Mouse (Mus musculus) embryonic fibroblast, embryonic 13.5 days (primary cell): ENCODE results near the gene Aire. TPM values are rescaled to one million over a fixed set of nuclear protein-coding genes. Genes with fewer than 3 reads are reported as not detected.

ENCODE experiments used
- H3K27ac ChIP-seq: 2 replicates; pipeline ENCODE4 v1.5.1; 2012; ENCODE audit warnings: low read length, control low read depth, inconsistent platforms; ENCODE audit not compliant: insufficient read depth
- H3K4me1 ChIP-seq: 2 replicates; pipeline ENCODE4 v1.6.1; 2011; ENCODE audit warnings: low read length; ENCODE audit not compliant: control insufficient read depth, insufficient read depth
- H3K4me3 ChIP-seq: 2 replicates; pipeline ENCODE4 v1.5.1; 2011; ENCODE audit warnings: mild to moderate bottlenecking, control low read depth, low read length; ENCODE audit not compliant: insufficient read depth
- CTCF ChIP-seq: IDR thresholded peaks from 2 replicates; pipeline ENCODE4 v1.5.1; 2011; ENCODE audit warnings: mild to moderate bottlenecking, control low read depth, low read length, moderate library complexity, borderline replicate concordance; ENCODE audit not compliant: insufficient read depth
- POLR2A ChIP-seq: IDR thresholded peaks from 2 replicates; pipeline ENCODE4 v1.6.1; 2011; ENCODE audit warnings: low read depth, mild to moderate bottlenecking, control low read depth, low read length, moderate library complexity
- polyA plus RNA-seq: library from polyadenylated mRNA; stranded (reverse); fragments of >200 nt; gene quantifications from 2 replicates; pipeline ENCODE4 v1.2.4, GENCODE M21; 2011; ENCODE audit warnings: low read depth; ENCODE audit not compliant: missing spikeins, insufficient read length

The Aire gene
- polyA plus RNA-seq, 1 experiment: not detected

GRCm38 (mm10) chr10:78057056-78057455 is 13.6 kb upstream of the Aire start:
- Histone ChIP-seq H3K4me1 (no peaks in the 10 kb centered on the region), H3K27ac (no peak overlapping the region), H3K4me3 (no peak overlapping the region)
- no peak for TF ChIP-seq CTCF
- TF ChIP-seq POLR2A: no peak

GRCm38 (mm10) chr10:78054633-78055565 is 11.5 kb upstream of the Aire start:
- TF ChIP-seq CTCF (no peak), POLR2A (no peak)
- Histone ChIP-seq H3K27ac (0 out of 2 replicates have a peak overlapping the region, but pooled peaks have one; percentile 10), H3K4me1 (no peaks in the 10 kb centered on the region), H3K4me3 (no peak overlapping the region)

- Histone ChIP-seq H3K27ac (no peak overlapping the region), H3K4me1 (no peaks in the 10 kb centered on the region), H3K4me3 (no peak overlapping the region)
- TF ChIP-seq POLR2A (no peak), CTCF (no peak)
Measured at GRCm38 (mm10) chr10:78049519-78050035, 6.2 kb upstream of the Aire start.

- TF ChIP-seq POLR2A: no peak
- no peak for TF ChIP-seq CTCF
- H3K27ac ChIP-seq: no peak overlapping the region
- H3K4me3 ChIP-seq: no peak overlapping the region
- no peaks in the 10 kb centered on the region for H3K4me1 ChIP-seq
Measured at GRCm38 (mm10) chr10:78048061-78048730, 4.8 kb upstream of the Aire start.

- TF ChIP-seq CTCF (no peak), POLR2A (no peak)
- H3K27ac ChIP-seq: no peak overlapping the region
- no peaks in the 10 kb centered on the region for H3K4me1 ChIP-seq
- no peak overlapping the region for H3K4me3 ChIP-seq
Measured at GRCm38 (mm10) chr10:78046388-78046787, 3.0 kb upstream of the Aire start.

- Histone ChIP-seq H3K27ac (no peak overlapping the region), H3K4me3 (no peak overlapping the region), H3K4me1 (no peaks in the 10 kb centered on the region)
- TF ChIP-seq POLR2A (no peak), CTCF (no peak)
Measured at GRCm38 (mm10) chr10:78044531-78044930, 1.1 kb upstream of the Aire start.

- no peak for TF ChIP-seq POLR2A
- no peak for TF ChIP-seq CTCF
- H3K27ac ChIP-seq: no peak overlapping the region
- H3K4me1 ChIP-seq: no peaks in the 10 kb centered on the region
- H3K4me3 ChIP-seq: no peak overlapping the region
Measured at GRCm38 (mm10) chr10:78042697-78043405, 559 bp downstream of the Aire start.

- no peak overlapping the region for H3K4me3 ChIP-seq
- no peak overlapping the region for H3K27ac ChIP-seq
- no peaks in the 10 kb centered on the region for H3K4me1 ChIP-seq
- TF ChIP-seq POLR2A (no peak), CTCF (no peak)
Measured at GRCm38 (mm10) chr10:78042096-78042495, 1.3 kb downstream of the Aire start.

- no peak within 1 kb of the TSS for H3K27ac ChIP-seq
- H3K4me1 ChIP-seq: no peaks in the 10 kb centered on the region
- TF ChIP-seq CTCF: no peak
- TF ChIP-seq POLR2A: no peak
- H3K4me3 ChIP-seq: no peak within 1 kb of the TSS
Measured at GRCm38 (mm10) chr10:78041647-78042046, 1.8 kb downstream of the Aire start, which contains the start of gene Dnmt3l. Gene Dnmt3l, plus strand, starts transcription at chr10:78041947.

GRCm38 (mm10) chr10:78037139-78037538 is 6.3 kb downstream of the Aire start:
- H3K4me3 ChIP-seq: no peak overlapping the region
- no peaks in the 10 kb centered on the region for H3K4me1 ChIP-seq
- H3K27ac ChIP-seq: no peak overlapping the region
- no peak for TF ChIP-seq CTCF
- no peak for TF ChIP-seq POLR2A
